Mouse (Mus musculus) thymus, postnatal 0 days (tissue): ENCODE measurements around the gene Lrrc38. TPM values are rescaled to one million over a fixed set of nuclear protein-coding genes. Genes with fewer than 3 reads are reported as not detected.
A peak's percentile ranks its signal among the peaks of the same experiment; 100 is the strongest.

Experiments used
- DNase-seq: peaks from one replicate; pipeline ENCODE4 v3.0.0-alpha.2; 2015; ENCODE audit warnings: low spot score
- polyA plus RNA-seq: library from polyadenylated mRNA; unstranded; fragments of >200 nt; fragmentation: Nextera tagmentation; extraction: Ambion mirVana; gene quantifications from 2 replicates; pipeline ENCODE4 v1.2.1, GENCODE M21; 2015

Gene Lrrc38
- polyA plus RNA-seq, 1 experiment from 2014 or later: not detected

DNA sequence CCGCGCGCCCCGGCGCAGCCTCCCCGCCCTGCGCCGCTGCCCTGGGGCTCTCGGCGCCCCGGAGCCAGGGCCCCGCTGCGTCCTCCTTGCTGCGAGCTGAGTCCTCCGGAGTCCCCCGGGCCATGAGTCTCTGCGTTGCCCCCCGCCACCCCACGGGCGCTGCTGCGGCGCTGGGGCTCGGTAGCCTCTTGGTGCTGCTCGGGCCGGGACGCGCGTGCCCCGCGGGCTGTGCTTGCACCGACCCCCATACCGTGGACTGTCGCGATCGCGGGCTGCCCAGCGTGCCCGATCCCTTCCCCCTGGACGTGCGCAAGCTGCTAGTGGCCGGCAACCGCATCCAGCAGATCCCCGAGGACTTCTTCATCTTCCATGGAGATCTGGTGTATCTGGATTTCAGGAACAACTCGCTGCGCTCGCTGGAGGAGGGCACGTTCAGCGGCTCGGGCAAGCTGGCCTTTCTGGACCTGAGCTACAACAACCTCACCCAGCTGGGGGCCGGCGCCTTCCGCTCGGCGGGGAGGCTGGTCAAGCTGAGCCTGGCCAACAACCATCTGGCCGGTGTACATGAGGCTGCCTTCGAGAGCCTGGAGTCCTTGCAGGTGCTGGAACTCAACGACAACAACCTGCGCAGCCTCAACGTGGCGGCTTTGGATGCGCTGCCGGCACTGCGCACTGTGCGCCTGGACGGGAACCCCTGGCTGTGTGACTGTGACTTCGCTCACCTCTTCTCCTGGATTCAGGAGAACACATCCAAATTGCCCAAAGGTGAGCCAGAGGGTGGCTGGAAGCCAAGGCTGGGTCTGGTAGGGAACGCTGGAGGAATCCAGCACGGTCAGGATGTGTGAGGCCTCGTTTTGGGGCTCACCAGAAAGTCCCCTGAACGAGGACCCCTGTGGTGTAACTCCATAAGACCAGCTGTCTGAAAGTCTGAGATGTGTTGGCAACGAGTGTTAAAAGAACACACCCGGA lies 774 bp downstream of the Lrrc38 start:
- DNase-seq: no peak

- DNase-seq: no peak
Measured at GRCm38 (mm10) chr4:143352301-143352700, 2.7 kb downstream of the Lrrc38 start.

DNA sequence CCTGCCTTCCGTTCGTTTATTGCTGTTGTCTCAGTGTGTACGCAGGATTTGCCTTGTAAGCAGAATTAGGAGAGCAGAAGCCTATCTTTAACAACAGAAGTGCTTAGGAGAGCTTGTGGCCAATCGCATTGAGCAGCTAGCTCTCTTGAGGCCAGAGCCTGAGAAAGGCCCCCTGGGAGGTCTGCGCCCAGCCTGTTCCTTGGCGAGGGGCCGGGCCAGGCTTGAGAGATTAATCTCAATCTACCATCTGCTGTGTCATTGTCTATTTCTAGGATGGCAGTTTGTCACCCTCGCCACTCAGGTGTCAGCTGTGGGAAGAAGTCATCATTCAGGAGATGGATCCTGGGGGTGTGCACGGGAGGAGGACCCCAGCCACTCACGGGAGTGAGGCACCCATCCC lies 12.0 kb downstream of the Lrrc38 start:
- no peak for DNase-seq

- DNase-seq: no peak
Measured at GRCm38 (mm10) chr4:143366415-143367041, 17.0 kb downstream of the Lrrc38 start.

- DNase-seq: no peak
Measured at GRCm38 (mm10) chr4:143379480-143379879, 29.9 kb downstream of the Lrrc38 start.

- no peak for DNase-seq
Measured at GRCm38 (mm10) chr4:143379931-143380715, 30.6 kb downstream of the Lrrc38 start.

GRCm38 (mm10) chr4:143380716-143381004 lies 31.1 kb downstream of the Lrrc38 start:
- peak; percentile 9 for DNase-seq

DNA sequence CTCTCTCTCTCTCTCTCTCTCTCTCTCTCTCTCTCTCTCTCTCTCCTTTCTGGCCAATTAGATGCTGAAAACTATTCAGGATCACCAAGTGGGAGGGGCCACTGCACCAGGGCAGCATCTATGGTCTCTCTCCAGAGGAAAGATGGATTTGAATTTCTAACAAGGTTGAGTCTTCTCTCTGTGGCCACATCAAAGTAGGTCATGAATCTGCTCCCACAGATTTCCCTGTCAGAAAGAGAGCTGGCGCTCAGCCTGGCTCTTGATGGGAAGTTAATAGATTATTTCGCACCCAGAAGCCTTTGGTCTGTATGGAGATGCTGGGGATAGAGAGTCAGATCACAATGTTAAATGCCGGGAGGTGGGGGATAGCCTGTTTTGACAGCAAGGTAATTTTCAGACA lies 32.6 kb downstream of the Lrrc38 start:
- DNase-seq: no peak

GRCm38 (mm10) chr4:143383646-143384045 lies 34.1 kb downstream of the Lrrc38 start:
- DNase-seq: no peak

- DNase-seq: peak; percentile 17
Measured at GRCm38 (mm10) chr4:143388955-143389702, 39.6 kb downstream of the Lrrc38 start.

- no peak for DNase-seq
Measured at GRCm38 (mm10) chr4:143394181-143394580, 44.6 kb downstream of the Lrrc38 start, which contains the start of gene Pramel1. Gene Pramel1, plus strand, starts transcription at chr4:143394428.

DNA sequence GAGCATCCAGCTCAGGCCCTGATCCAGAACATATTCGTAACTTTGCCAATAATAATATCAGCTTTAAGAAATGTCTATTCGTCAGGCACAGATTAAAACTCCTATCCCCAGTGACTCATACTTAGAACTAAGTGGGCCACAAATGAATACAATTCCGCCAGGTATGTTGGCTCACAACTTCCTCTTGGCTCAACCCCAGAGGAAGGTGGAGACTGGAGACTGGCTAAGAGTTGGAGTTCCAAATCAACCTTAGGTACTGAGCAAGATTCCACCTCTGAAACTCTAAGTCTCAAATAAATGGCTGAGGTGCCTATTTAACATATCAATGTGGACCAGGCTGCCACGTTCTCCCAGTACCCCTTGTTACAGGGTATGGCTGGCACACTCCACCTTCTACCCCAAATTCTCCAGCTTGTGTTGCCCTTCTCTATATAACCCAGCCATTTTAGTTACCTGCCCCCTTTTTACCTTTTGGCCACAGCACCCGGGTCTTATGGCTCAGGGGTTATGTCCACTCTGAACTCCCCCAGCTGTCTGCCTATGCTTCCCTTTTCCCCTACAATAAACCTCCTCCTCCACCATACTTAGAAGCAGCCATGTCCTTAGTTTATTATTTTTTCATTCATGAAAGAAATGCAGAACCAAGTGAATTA lies 62.1 kb downstream of the Lrrc38 start:
- DNase-seq: no peak

DNA sequence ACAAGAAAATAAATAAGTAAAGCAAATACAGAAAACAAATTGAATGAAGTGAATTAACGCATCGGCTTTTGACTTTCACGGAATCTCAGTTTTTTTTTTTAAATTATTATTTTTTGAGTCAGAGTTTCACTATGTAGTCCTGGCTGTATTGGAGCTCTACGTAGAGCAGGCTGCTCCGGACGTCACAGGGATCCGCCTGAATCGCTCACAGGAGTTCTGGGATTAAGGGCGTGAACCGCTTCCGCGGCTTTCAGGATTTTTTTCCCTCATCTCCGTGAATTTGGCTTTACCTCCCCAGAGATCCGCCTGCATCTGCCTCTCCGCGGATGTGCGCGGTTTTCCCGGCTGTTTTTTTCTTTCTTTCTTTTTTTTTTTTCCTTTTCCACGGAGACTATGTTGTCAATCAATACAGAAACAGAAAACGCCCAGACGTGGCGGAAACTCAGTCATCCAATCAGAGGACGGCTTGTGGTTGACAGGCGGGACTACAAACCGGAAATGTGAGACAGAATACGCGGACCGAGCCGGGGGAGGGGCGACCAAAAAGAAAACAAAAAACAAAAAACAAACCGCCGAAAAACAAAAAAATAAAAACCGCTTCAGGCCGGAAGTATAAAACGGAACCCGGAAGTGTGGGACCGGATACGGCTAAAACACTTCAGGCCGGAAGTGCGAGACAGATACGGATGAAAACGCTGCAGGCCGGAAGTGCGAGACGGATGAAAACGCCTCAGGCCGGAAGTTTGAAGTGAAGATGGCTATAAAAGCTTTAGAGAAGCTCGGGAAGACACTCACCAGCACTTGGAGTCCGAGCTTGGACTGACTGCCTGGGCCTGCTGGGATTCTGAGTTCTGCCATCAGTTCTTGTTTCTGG lies 62.9 kb downstream of the Lrrc38 start, which contains the start of gene Pramef8:
Gene Pramef8 (plus strand): TSS at position 208 of the 874 bp plus-strand sequence.
- DNase-seq: peak; percentile 91

GRCm38 (mm10) chr4:143413621-143414020 lies 64.1 kb downstream of the Lrrc38 start:
- DNase-seq: no peak

GRCm38 (mm10) chr4:143414121-143414520 lies 64.6 kb downstream of the Lrrc38 start:
- DNase-seq: no peak
